In genomic region chr1:21048402-21048801, GRCm38 (mm10) we compare ENCODE assay signal across 20 mouse cellular contexts. TPM values are rescaled to one million over a fixed set of nuclear protein-coding genes. Genes with fewer than 3 reads are reported as not detected.
DNase-seq lines count a peak whose midpoint lies in the region; ATAC-seq and TF ChIP-seq lines count a peak whose summit lies in the region.
"Had no signal": no experiment of that assay in that cellular context is flagged by ENCODE, and none has a peak within 500 bp of the region (broad histone marks: within the 10 kb centered on the region; RNA-seq: fewer than 3 reads in every experiment).

No protein-coding gene starts in this region.

- peak; percentile 47 for ATAC-seq in liver, embryonic 12.5 days
- peak; percentile 69 for ATAC-seq in liver, embryonic 13.5 days (ENCODE audit: low read depth)
- ATAC-seq in megakaryocyte progenitor cell, adult 5-6 weeks (replicated peaks; ENCODE audit: poor library complexity), result peak; percentile 49
- ATAC-seq: forebrain, embryonic 14.5 days; hindbrain, postnatal 0 days had no signal

- H3K9me3 ChIP-seq in liver, embryonic 12.5 days (replicated peaks), result no peaks in the 10 kb centered on the region
- H3K9me3 ChIP-seq in liver, embryonic 13.5 days (replicated peaks), result no peaks in the 10 kb centered on the region
- H3K9me3 ChIP-seq: embryonic facial prominence, embryonic 10.5 days; forebrain, embryonic 10.5 days; heart, embryonic 15.5 days; hindbrain, embryonic 13.5 days had no signal

- H3K9ac ChIP-seq in liver, embryonic 12.5 days, result no peak overlapping the region
- no peak overlapping the region for H3K9ac ChIP-seq in liver, embryonic 13.5 days
- H3K9ac ChIP-seq: heart, embryonic 15.5 days; hindbrain, embryonic 13.5 days had no signal

- H3K4me3 ChIP-seq in liver, embryonic 12.5 days, result no peak overlapping the region
- H3K4me3 ChIP-seq in liver, embryonic 13.5 days (replicated peaks), result no peak overlapping the region
- no peak overlapping the region for H3K4me3 ChIP-seq in kidney, adult 2 months (ENCODE audit: insufficient read depth, low read depth, low read length)
- H3K4me3 ChIP-seq: embryonic facial prominence, embryonic 10.5 days; erythroblast, embryonic 14.5 days; forebrain, embryonic 10.5 days; heart, embryonic 15.5 days; hindbrain, embryonic 13.5 days had no signal

- no peak overlapping the region for H3K27ac ChIP-seq in liver, embryonic 12.5 days
- H3K27ac ChIP-seq in liver, embryonic 13.5 days, result no peak overlapping the region
- H3K27ac ChIP-seq in kidney, adult 2 months (ENCODE audit: insufficient read depth, low read depth, low read length), result no peak overlapping the region
- H3K27ac ChIP-seq: embryonic facial prominence, embryonic 10.5 days; forebrain, embryonic 10.5 days; heart, embryonic 15.5 days; hindbrain, embryonic 13.5 days; hindbrain, postnatal 0 days had no signal

- no peak for TF ChIP-seq CTCF in kidney, adult 2 months (conservative IDR thresholded peaks at IDR 0.05; ENCODE audit: insufficient read depth, insufficient read length, low read depth, low read length)

- WGBS in liver, embryonic 12.5 days (ENCODE audit: insufficient replicate concordance), result 32% methylated on average over 8 of the region's 8 CpGs
- WGBS in liver, embryonic 13.5 days (ENCODE audit: insufficient replicate concordance), result 26% methylated on average over 8 of the region's 8 CpGs
- WGBS in kidney, adult 2 months, result 90% methylated on average over 8 of the region's 8 CpGs

- no peaks in the 10 kb centered on the region for H3K27me3 ChIP-seq in liver, embryonic 12.5 days (replicated peaks)
- no peaks in the 10 kb centered on the region for H3K27me3 ChIP-seq in liver, embryonic 13.5 days
- H3K27me3 ChIP-seq in kidney, adult 2 months (replicated peaks; ENCODE audit: control insufficient read depth, insufficient read depth, low read length), result no peaks in the 10 kb centered on the region
- H3K27me3 ChIP-seq: heart, embryonic 15.5 days; hindbrain, embryonic 13.5 days had no signal

- DNase-seq in liver, result no peak
- no peak for DNase-seq in liver, embryonic 13.5 days
- no peak for DNase-seq in kidney, adult 2 months
- no peak for DNase-seq in cerebellum, postnatal 36 days
- DNase-seq: adrenal gland, postnatal 10 days; cerebellum, adult 11-12 months; cerebellum, adult 9-10 months; cerebellum, postnatal 25 days; gastrocnemius, postnatal 36 days; heart, adult 11 months; heart, postnatal 14 days had no signal

- TF ChIP-seq POLR2A in kidney, adult 2 months (IDR thresholded peaks at IDR 0.05; ENCODE audit: low read depth, low read length), result no peak

- no peak overlapping the region for H3K4me2 ChIP-seq in liver, embryonic 12.5 days
- no peak overlapping the region for H3K4me2 ChIP-seq in liver, embryonic 13.5 days
- H3K4me2 ChIP-seq: heart, embryonic 15.5 days; hindbrain, embryonic 13.5 days had no signal

- peaks cover 41% of the 10 kb centered on the region for H3K4me1 ChIP-seq in liver, embryonic 12.5 days
- H3K4me1 ChIP-seq in liver, embryonic 13.5 days (replicated peaks), result peaks cover 34% of the 10 kb centered on the region
- H3K4me1 ChIP-seq in kidney, adult 2 months (ENCODE audit: control insufficient read depth, insufficient read depth, low read length), result no peaks in the 10 kb centered on the region

- no peaks in the 10 kb centered on the region for H3K36me3 ChIP-seq in liver, embryonic 12.5 days
- no peaks in the 10 kb centered on the region for H3K36me3 ChIP-seq in liver, embryonic 13.5 days
- no peaks in the 10 kb centered on the region for H3K36me3 ChIP-seq in kidney, adult 2 months (ENCODE audit: control insufficient read depth, insufficient read depth, low read length)
- H3K36me3 ChIP-seq: forebrain, embryonic 10.5 days; heart, embryonic 15.5 days; hindbrain, embryonic 13.5 days had no signal

RNA-seq across cellular contexts. Expression of gene Tram2, which starts 30.6 kb away (rescaled TPM):
- 1.6 and 1.7 TPM in 2 replicates for polyA plus RNA-seq in liver, embryonic 12.5 days (2016; fragmentation: Nextera tagmentation; extraction: Ambion mirVana)
- polyA plus RNA-seq in liver, embryonic 13.5 days (2015; fragmentation: Nextera tagmentation; extraction: Ambion mirVana), result 1.2 and 1.3 TPM in 2 replicates
- total RNA-seq in megakaryocyte progenitor cell, adult 5-6 weeks (2015), result 8.9 and 10.5 TPM in 2 replicates
- 1.5 and 1.6 TPM in 2 replicates for total RNA-seq in megakaryocyte progenitor cell, adult 5-6 weeks (2017)
- polyA plus RNA-seq in kidney, adult 2 months (2012; rRNA removed), result 4.2 and 4.9 TPM in 2 replicates
- polyA plus RNA-seq: erythroblast, embryonic 14.5 days had no signal
